Mouse (Mus musculus) myocyte (in vitro differentiated cells): ENCODE data around the gene Ttyh3. TPM values are rescaled to one million over a fixed set of nuclear protein-coding genes. Genes with fewer than 3 reads are reported as not detected.
A peak's percentile ranks its signal among the peaks of the same experiment; 100 is the strongest.

Source experiments
- H3K27me3 ChIP-seq: one replicate; pipeline ENCODE4 v1.6.1; 2011; ENCODE audit not compliant: control insufficient read depth, insufficient read depth, insufficient read length
- H3K36me3 ChIP-seq: one replicate; pipeline ENCODE4 v1.6.1; 2011; ENCODE audit not compliant: control insufficient read depth, insufficient read depth
- H3K4me2 ChIP-seq: one replicate; pipeline ENCODE4 v1.6.1; 2011; ENCODE audit warnings: low read depth, control low read depth
- H3K4me3 ChIP-seq: one replicate; pipeline ENCODE4 v1.5.1; 2011; ENCODE audit warnings: mild to moderate bottlenecking, control low read depth, moderate library complexity
- H3K79me2 ChIP-seq: one replicate; pipeline ENCODE4 v1.6.1; 2011; ENCODE audit not compliant: control insufficient read depth, insufficient read depth
- H3ac ChIP-seq: one replicate; pipeline ENCODE4 v1.6.1; 2011; ENCODE audit not compliant: control insufficient read depth, insufficient read length
- CEBPB ChIP-seq: IDR thresholded peaks from 2 replicates; pipeline ENCODE4 v1.6.1; 2011; ENCODE audit warnings: mild to moderate bottlenecking, moderate library complexity; ENCODE audit not compliant: poor library complexity, insufficient read depth, severe bottlenecking
- E2F4 ChIP-seq: IDR thresholded peaks from one replicate; pipeline ENCODE4 v1.6.1; 2011; ENCODE audit warnings: mild to moderate bottlenecking, control low read depth, moderate library complexity; ENCODE audit not compliant: insufficient read depth
- MAX ChIP-seq: IDR thresholded peaks from one replicate; pipeline ENCODE4 v1.6.1; 2011; ENCODE audit warnings: low read depth, mild to moderate bottlenecking, control low read depth
- MYOD1 ChIP-seq, 3 experiments: IDR thresholded peaks; one replicate each; pipeline ENCODE4 v1.6.1; 2011; ENCODE audit warnings: control low read depth in 2 of 3, low read depth in 2 of 3, mild to moderate bottlenecking in 2 of 3, moderate library complexity in 1 of 3; ENCODE audit not compliant: insufficient read length in 2 of 3, control insufficient read depth in 1 of 3
- MYOG ChIP-seq, 3 experiments: IDR thresholded peaks; one replicate each; pipeline ENCODE4 v1.6.1; 2011; ENCODE audit warnings: control low read depth in 2 of 3, low read depth in 2 of 3, mild to moderate bottlenecking in 2 of 3; ENCODE audit not compliant: insufficient read length in 2 of 3, control insufficient read depth in 1 of 3, insufficient read depth in 1 of 3
- POLR2A ChIP-seq: IDR thresholded peaks from one replicate; pipeline ENCODE4 v1.6.1; 2011; ENCODE audit warnings: low read depth, mild to moderate bottlenecking, control low read depth, moderate library complexity; ENCODE audit not compliant: insufficient read length
- POLR2AphosphoS2 ChIP-seq: IDR thresholded peaks from one replicate; pipeline ENCODE4 v1.6.1; 2011; ENCODE audit warnings: low read depth, control low read depth; ENCODE audit not compliant: insufficient read length
- REST ChIP-seq: IDR thresholded peaks from one replicate; pipeline ENCODE4 v1.6.1; 2011; ENCODE audit warnings: mild to moderate bottlenecking, control low read depth, moderate library complexity; ENCODE audit not compliant: insufficient read depth, insufficient read length
- SRF ChIP-seq: IDR thresholded peaks from one replicate; pipeline ENCODE4 v1.6.1; 2011; ENCODE audit warnings: low read depth; ENCODE audit not compliant: control insufficient read depth, insufficient read length
- TCF12 ChIP-seq: IDR thresholded peaks from one replicate; pipeline ENCODE4 v1.6.1; 2011; ENCODE audit warnings: mild to moderate bottlenecking, control low read depth; ENCODE audit not compliant: poor library complexity, insufficient read depth, severe bottlenecking
- TCF3 ChIP-seq: IDR thresholded peaks from one replicate; pipeline ENCODE4 v1.6.1; 2011; ENCODE audit warnings: low read depth, control low read depth; ENCODE audit not compliant: insufficient read length
- USF1 ChIP-seq: IDR thresholded peaks from one replicate; pipeline ENCODE4 v1.6.1; 2011; ENCODE audit warnings: low read depth, mild to moderate bottlenecking, control low read depth, moderate library complexity
- polyA plus RNA-seq: library from polyadenylated mRNA; unstranded; fragments of >200 nt; fragmentation: generic; extraction: Trizol; gene quantifications from one replicate; pipeline ENCODE4 v1.2.1, GENCODE M21; 2012; ENCODE audit warnings: missing spikeins

Gene Ttyh3
- polyA plus RNA-seq, 1 experiment, result 23.8 TPM

DNA sequence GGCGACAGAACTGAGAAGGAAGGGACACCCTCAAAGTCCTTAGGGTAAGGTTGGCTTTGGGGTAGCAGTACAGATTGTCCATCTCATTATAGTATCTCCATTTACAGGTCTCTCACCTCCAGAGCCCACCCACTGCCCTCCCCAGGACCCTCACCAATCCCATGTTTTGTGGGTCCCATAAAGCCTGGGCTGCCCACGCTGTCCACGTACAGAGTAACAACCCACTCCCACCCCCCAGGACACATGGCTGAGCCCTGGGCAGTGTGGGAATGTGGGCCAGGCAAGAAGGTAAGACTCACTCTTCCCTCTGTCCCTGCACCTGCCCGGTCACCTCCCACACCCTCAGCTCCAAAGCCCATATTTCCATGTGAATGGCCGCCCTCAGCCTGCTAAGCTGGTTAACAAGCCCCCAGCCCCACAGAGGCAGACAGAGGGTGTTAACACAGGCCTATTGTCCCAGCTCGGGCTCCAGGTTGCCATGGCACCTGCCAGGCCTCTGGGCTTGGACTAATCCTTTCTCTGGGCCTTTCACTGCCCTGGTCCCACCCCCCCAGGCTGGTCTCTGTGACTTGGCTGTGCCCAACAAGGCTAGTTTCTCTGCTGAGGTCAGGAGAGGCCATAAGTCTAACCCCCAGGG is 65.0 kb downstream of the Ttyh3 start:
- Histone ChIP-seq H3K4me3 (no peak overlapping the region), H3K79me2 (no peaks in the 10 kb centered on the region), H3K27me3 (no peaks in the 10 kb centered on the region), H3ac (no peak overlapping the region), H3K4me2 (no peak overlapping the region), H3K36me3 (no peaks in the 10 kb centered on the region)
- TF ChIP-seq E2F4 (no peak), CEBPB (no peak), USF1 (no peak), REST (no peak), POLR2A (no peak), MYOD1 (IDR thresholded peaks at IDR 0.05; ENCODE audit: control insufficient read depth in 1 of 3, insufficient read length in 2 of 3, low read depth in 2 of 3) (no peak), POLR2AphosphoS2 (no peak)

DNA sequence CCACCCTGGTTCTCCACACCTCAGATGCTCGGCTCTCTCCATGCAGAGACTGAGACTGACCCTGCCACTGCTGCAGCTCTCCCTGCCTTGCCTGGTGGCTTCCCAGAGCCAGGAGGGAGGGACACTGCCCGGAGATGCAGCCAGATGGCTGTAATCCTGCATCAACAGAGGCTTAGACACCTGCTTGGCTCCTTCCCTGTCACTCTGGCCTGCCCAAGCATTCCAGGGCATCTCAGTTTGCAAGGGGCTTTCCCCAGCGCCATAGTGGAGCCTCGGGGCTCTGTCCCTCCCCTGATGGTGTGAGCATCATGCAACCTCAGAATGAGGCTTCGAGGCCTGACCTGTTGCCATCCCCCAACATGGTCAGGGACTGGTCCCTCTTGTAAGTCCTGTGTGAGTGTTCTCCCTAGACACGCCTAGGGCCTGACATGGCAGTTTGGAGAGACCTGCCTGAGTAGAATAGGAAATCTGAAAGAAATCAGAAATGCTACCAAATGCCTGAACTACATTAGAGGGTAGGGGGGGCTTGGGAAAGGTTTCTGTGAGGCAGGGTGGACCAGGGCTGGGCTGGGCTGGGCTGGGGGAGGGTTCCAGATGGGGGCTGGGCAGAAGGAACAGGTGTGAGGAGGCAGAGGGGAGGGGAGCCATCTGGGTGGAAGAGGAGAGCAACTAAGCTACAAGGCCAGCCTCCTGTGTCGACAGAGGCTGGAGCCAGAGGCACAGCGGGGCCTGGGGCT is 65.7 kb downstream of the Ttyh3 start:
- H3K27me3 ChIP-seq, result no peaks in the 10 kb centered on the region
- H3K4me2 ChIP-seq, result no peak overlapping the region
- no peak overlapping the region for H3ac ChIP-seq
- TF ChIP-seq TCF12 (peak; percentile 25), POLR2A (no peak), MYOG (IDR thresholded peaks at IDR 0.05; ENCODE audit: control insufficient read depth in 1 of 3, insufficient read depth in 1 of 3, insufficient read length in 2 of 3, low read depth in 2 of 3) (peak in 1 of 3 experiments; percentile 46), CEBPB (no peak), MYOD1 (IDR thresholded peaks at IDR 0.05; ENCODE audit: control insufficient read depth in 1 of 3, insufficient read length in 2 of 3, low read depth in 2 of 3) (peak in 2 of 3 experiments; percentile 84 to 89), MAX (no peak)
- no peaks in the 10 kb centered on the region for H3K36me3 ChIP-seq
- no peaks in the 10 kb centered on the region for H3K79me2 ChIP-seq
- H3K4me3 ChIP-seq, result no peak overlapping the region

DNA sequence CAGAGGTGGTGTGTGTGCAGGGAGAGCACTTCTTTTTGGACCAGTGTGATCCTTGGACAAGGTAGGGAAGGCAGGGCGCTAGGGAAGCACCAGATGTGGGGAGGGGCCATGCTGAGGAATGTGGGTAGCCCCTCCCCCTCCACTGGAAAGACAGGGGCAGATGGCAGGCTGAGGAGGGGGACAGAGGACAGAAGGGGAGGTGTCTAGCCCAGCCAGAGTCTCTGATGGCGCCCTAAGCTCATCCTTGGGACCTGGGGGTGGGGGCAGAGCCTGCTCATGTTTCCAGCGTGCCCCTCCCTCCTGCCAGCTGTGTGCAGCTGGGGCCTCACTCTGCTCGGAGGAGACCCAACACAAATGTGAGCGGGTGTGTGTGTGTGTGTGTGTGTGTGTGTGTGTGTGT is 67.3 kb downstream of the Ttyh3 start:
- no peak overlapping the region for H3K4me3 ChIP-seq
- no peaks in the 10 kb centered on the region for H3K27me3 ChIP-seq
- H3K36me3 ChIP-seq, result no peaks in the 10 kb centered on the region
- no peaks in the 10 kb centered on the region for H3K79me2 ChIP-seq
- H3K4me2 ChIP-seq, result no peak overlapping the region
- TF ChIP-seq MYOD1 (IDR thresholded peaks at IDR 0.05; ENCODE audit: control insufficient read depth in 1 of 3, insufficient read length in 2 of 3, low read depth in 2 of 3) (peak in 2 of 3 experiments; percentile 31), MYOG (IDR thresholded peaks at IDR 0.05; ENCODE audit: control insufficient read depth in 1 of 3, insufficient read depth in 1 of 3, insufficient read length in 2 of 3, low read depth in 2 of 3) (no peak)
- no peak overlapping the region for H3ac ChIP-seq

DNA sequence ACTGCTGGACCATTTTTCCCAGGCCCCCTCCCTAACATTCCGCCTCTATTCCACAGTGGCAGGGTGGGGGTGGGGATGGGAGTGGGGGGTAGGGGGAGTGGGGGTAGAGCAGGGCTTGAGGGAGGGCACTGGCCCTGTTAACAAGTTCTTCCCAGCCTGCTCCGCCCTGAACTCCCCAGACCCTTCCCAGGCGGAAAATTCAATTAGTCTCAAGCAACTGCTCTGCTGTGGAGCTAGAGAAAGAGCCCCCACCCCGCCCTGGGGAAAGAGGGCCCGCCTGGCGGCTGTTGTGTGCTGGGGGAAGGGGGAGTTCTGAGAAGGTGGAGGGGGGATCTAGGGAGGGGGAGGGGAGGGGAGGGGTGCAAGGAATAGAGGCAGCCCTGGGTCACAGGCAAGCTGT is 69.1 kb downstream of the Ttyh3 start:
- H3K4me2 ChIP-seq, result no peak overlapping the region

DNA sequence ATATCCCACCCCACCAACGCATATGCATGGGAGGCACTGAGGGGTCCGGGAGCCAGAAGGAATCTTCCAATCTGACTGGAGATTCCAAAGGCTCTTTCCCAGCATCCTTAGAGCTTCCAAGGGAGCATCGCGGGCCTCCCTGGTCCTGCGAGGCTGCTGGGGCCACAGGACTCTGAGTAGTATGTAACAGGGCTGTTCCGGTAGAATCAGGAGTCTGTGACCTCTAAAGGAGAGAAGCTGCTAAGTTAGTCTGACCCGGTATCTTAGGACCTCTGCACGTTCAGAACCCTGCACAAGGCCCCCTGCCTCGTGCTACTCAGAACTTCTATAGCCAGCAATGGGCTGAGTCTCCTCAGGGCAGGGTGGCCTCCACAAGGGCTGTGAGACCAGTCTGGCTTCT is 69.6 kb downstream of the Ttyh3 start:
- H3K36me3 ChIP-seq, result no peaks in the 10 kb centered on the region
- no peak overlapping the region for H3ac ChIP-seq
- TF ChIP-seq REST (no peak), TCF12 (no peak), POLR2AphosphoS2 (no peak), CEBPB (no peak), MYOG (IDR thresholded peaks at IDR 0.05; ENCODE audit: control insufficient read depth in 1 of 3, insufficient read depth in 1 of 3, insufficient read length in 2 of 3, low read depth in 2 of 3) (no peak), MYOD1 (IDR thresholded peaks at IDR 0.05; ENCODE audit: control insufficient read depth in 1 of 3, insufficient read length in 2 of 3, low read depth in 2 of 3) (no peak), USF1 (no peak), E2F4 (no peak), POLR2A (no peak), MAX (no peak), TCF3 (no peak), SRF (no peak)
- H3K79me2 ChIP-seq, result no peaks in the 10 kb centered on the region
- no peak overlapping the region for H3K4me3 ChIP-seq
- H3K27me3 ChIP-seq, result no peaks in the 10 kb centered on the region
- no peak overlapping the region for H3K4me2 ChIP-seq

More for the DNA sequence above, 69.1 kb downstream of the Ttyh3 start:
- Histone ChIP-seq H3K27me3 (no peaks in the 10 kb centered on the region), H3K79me2 (no peaks in the 10 kb centered on the region), H3ac (no peak overlapping the region), H3K4me3 (no peak overlapping the region), H3K36me3 (no peaks in the 10 kb centered on the region)
- TF ChIP-seq E2F4 (no peak), MYOD1 (IDR thresholded peaks at IDR 0.05; ENCODE audit: control insufficient read depth in 1 of 3, insufficient read length in 2 of 3, low read depth in 2 of 3) (no peak), POLR2AphosphoS2 (no peak), TCF3 (no peak), SRF (no peak), CEBPB (no peak), TCF12 (no peak), MAX (no peak), MYOG (IDR thresholded peaks at IDR 0.05; ENCODE audit: control insufficient read depth in 1 of 3, insufficient read depth in 1 of 3, insufficient read length in 2 of 3, low read depth in 2 of 3) (no peak), USF1 (no peak)
